Mouse (Mus musculus): Measurements from ENCODE around the gene Gipc3.

Gene Gipc3

DNA sequence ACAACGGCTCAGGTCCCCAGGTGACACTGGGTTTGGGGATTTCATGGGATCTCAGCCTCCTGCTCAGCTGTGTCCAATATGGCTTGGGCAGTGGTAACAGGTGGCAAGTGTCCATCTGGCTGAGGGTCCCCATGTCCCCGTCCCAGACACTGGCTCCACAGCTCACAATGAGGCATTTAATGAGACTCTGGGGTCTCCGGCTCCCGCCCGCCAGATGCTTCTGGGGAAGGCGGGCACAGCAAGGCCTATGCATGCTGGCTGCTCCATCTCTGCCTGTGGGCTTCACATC lies 24.1 kb upstream of the Gipc3 start:
- DNase-seq (ENCODE audit: low spot score in 2 of 2): no peak

GRCm38 (mm10) chr10:81366477-81367206 lies 23.6 kb upstream of the Gipc3 start:
- no peak for DNase-seq (ENCODE audit: low spot score in 2 of 2)

DNA sequence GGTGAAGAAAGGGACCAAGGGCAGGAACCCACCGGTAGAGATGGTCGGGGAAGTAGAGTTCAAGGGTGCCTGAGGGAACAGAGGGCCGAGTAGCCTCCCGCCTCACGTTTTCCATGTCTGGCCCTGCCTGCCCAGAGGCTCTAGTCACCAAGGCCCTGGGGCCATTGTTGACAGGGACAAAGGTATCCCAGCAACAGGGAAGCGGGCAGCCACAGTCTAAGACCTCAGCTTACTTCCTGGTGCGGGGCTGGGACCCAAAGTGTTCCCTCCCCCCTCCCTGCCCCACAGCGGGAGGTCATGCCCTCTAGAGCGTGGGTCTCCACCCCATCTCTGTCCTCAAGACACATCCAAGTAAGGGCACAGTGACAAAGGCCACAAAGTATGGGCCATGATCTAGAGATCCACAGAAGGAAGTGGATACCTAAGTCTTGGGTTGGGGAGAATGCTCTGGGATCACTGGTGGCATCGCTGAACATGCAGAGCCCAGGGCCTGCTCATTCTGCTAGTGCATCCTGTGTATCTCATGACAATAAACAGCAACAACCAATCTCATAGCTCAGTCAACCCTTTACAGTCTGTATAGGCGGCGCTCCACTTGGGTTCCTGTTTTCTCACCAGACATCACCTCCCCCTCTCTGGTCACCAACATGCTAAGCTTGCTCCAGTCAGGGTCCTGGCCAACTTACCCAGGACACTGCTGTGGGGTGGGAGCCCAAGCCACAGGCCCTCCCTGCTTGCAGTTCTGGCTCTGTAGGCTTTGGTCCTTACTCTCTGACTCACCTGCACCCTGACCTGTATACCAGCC lies 22.8 kb upstream of the Gipc3 start, which contains the start of gene 4930404N11Rik:
4930404N11Rik (minus strand) TSS at position 145 of the 805 bp plus-strand sequence.
- DNase-seq (ENCODE audit: low spot score in 2 of 2): no peak

DNA sequence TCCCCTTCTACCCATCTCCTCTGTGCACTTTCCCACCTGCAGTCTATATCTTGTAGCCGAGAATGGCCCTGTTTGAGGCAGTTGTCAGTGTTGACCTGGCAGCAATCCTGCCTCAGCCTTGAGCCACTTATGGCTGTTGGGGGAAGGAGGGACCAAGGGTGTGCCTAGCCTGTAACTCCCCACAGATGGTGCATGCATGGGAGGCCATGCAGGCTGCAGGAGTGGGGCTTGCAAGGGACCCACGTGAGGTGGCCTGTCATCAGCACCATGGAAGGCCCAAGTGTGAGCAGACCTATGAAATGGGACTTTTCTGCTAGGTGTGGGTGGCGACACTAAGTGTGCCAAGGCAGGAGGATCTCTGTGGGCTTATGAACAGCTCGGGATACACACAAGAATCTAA lies 22.0 kb upstream of the Gipc3 start:
- no peak for DNase-seq (ENCODE audit: low spot score in 2 of 2)

DNA sequence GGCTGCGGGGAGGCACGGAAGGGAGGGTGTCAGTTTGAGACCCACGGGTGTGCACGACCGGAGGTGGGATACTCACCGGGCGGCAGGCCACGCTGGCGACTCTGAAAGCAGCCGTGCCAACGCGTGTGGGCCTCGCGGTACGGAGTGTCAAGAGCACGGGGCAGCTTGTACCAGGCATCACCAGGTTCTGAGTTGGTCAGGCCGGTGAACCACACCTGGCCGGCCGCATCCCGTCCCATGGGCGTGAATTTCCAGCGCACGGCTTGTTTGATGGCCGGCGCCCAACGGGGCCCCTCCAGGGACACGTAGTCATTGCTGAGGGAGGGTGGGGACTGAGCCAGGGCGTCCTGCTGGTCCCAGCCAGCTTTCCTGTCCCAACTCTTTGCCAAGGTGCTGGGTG lies 21.6 kb upstream of the Gipc3 start:
- DNase-seq (ENCODE audit: low spot score in 2 of 2): no peak

GRCm38 (mm10) chr10:81363436-81364346 lies 20.6 kb upstream of the Gipc3 start:
- DNase-seq (ENCODE audit: low spot score in 2 of 2): no peak

- DNase-seq (ENCODE audit: low spot score in 2 of 2): no peak
These were observed 19.4 kb upstream of the Gipc3 start for GRCm38 (mm10) chr10:81362336-81362949.

- no peak for DNase-seq (ENCODE audit: low spot score in 2 of 2)
These were observed 17.7 kb upstream of the Gipc3 start for GRCm38 (mm10) chr10:81360721-81361120.

DNA sequence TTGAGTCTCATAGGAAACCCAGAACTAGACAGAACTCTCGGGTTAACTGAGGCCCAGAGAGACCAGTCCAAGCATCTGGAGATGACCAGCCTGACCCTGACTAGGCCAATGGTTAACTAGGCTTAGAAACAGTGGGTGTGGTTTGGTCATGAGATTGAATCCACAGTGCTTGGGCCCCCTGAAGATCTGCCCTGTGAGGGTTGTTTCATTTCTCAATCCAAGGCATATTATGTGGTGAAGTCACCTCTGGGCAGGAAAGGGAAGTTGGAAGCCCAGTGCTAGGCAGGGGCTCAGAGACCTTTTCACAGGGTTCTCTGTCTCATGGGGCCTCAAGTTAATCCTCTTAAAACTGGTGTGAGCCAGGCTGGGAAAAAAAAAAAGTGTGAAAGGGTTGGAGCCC lies 15.8 kb upstream of the Gipc3 start:
- no peak for DNase-seq (ENCODE audit: low spot score in 2 of 2)

DNA sequence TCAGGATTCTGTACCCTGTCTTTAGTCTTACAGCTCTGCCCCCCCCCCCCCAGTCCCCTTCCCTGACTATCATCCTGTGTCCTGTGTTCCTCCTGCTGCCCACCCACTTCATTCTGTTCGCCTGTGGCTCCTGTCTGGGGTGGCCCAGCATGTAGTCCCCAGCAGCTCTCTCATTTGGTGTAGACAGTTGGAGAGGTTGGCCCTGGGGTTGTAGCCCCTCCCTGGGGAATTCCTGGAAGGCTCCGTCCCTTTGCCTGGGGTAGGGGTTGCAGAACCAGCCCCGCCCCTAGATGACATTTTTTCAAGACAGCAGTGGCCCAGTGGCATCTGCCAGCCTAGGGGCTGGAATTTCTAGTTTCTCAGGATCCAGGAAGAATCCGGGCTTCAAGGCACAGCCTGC lies 15.1 kb upstream of the Gipc3 start:
- DNase-seq (ENCODE audit: low spot score in 2 of 2): no peak

GRCm38 (mm10) chr10:81356991-81357844 lies 14.2 kb upstream of the Gipc3 start, which contains the start of gene Mfsd12:
TSS of gene Mfsd12 (plus strand) at chr10:81357491.
- peak; percentile 78 to 90 for DNase-seq (ENCODE audit: low spot score in 2 of 2)

DNA sequence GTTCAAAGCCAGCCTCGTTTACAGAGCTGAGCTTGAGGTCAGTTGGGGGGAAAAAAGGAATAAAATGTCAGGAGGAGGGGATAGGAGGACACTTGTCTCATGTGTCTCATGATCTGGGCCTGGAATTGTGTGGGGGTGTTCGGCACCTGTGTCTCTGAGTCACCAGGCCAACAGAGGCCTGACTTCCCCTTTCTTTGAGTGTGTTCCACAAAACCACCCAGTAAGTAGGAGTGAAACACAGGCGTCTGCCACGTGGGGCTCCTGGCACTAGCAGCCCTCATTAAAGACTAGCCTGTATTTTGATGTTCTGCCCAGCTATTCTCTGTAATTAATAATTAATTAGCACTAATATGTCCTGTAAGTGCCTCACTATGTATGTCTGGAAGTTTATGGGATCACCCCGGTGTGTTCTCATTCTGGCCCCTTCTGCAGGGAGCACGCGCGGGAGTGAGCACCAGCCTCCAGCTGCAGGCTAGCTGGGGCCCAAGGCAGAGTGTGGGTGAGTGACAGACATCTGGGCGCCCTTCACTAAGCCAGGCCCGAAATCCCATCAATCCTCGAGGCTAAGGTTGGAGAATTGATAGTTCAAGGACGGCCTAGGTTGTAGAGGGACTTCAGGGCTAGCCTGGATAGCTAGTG lies 13.4 kb upstream of the Gipc3 start:
- no peak for DNase-seq (ENCODE audit: low spot score in 2 of 2)

- DNase-seq (ENCODE audit: low spot score in 2 of 2): no peak
These were observed 12.5 kb upstream of the Gipc3 start for GRCm38 (mm10) chr10:81355533-81355932.

GRCm38 (mm10) chr10:81354738-81355477 lies 11.8 kb upstream of the Gipc3 start:
- no peak for DNase-seq (ENCODE audit: low spot score in 2 of 2)

DNA sequence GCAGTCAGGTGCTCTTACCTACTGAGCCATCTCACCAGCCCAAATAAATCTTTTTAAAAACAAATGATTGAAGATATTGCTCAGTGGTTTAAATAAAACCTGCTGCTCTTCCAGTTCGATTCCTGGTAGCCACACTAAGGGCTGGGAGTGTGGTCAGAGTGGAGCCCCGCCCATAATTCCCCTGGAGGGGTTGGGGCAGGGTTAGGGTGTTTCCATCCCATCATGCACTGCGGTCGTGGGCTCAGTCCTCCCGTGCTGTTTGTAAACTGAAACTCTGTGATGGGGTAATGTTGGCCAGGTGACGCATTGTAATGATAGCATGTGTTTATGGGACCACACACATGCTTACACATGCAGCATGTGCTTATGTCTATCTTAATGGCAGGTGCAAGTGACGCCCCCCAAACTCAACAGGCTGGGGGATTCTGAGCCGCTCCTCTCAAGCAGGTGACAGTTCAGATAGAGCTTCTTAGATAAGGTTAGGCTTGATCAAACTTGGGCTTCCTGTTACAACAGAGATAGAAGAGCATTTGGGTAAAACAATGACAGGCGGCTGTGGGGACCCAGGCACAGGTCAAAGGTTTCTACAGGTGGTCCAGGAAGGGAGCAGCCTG lies 8.7 kb upstream of the Gipc3 start:
- no peak for DNase-seq (ENCODE audit: low spot score in 2 of 2)

GRCm38 (mm10) chr10:81350351-81351063 lies 7.4 kb upstream of the Gipc3 start, which contains the start of gene Hmg20b:
TSS of gene Hmg20b (minus strand) at chr10:81350480.
- peak; percentile 97 to 99 for DNase-seq (ENCODE audit: low spot score in 2 of 2)

DNA sequence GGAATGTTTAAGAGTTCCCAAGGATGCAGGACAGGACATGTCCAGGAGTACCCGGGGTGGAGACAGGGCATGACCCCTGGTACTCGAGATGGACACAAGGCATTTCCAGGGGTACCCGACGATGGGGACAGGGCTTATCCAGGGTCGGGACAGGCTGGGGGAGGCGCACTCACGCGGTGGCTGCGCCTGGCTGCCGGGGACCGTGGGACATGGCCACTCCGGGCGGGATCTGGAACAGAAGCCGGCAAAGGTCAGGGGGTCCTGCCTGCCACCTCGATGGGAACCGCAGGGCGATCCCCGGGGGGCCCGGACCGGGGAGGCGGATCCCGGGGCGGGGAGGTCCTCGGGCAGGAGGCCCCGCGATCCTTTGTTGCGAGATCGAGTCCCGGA lies 6.9 kb upstream of the Gipc3 start:
- DNase-seq (ENCODE audit: low spot score in 2 of 2): no peak

GRCm38 (mm10) chr10:81349146-81349545 lies 6.1 kb upstream of the Gipc3 start:
- peak in 1 of 2 experiments; percentile 55 for DNase-seq (ENCODE audit: low spot score in 2 of 2)

Data from urinary bladder, postnatal 36 days (tissue).